Mouse (Mus musculus): ENCODE measurements at regions not wholly inside any gene's neighbourhood (a gene's known extent, or its start where the extent isn't known, plus 50 kb on each side); places are given as distances from the start of the nearest gene placed in this dataset.

DNA sequence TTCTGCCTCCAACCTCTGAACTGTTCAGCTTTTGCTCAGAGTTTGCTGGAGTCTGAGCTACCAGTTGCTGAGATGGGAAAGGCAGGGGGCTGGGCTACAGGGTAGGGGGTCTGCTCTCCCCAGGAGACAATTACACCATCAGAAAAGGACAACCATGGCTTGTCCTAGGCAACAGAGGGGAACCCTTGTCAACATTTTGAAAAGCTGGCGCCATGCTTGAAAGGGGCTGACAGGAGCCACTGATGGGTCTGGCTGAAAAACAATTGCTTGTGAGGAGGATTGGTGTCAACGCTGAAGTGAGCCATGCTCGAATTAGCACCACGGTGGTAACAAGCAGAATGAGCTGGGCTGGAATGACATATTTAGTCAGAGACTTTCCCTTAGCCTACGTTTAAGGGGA lies 502.8 kb downstream of the Ccdc171 start:
- DNase-seq (ENCODE audit: low spot score in 2 of 2), result no peak
- TF ChIP-seq CTCF (conservative IDR thresholded peaks at IDR 0.05), result no peak

GRCm38 (mm10) chr4:84030916-84031315 lies 505.6 kb downstream of the Ccdc171 start:
- H3K4me3 ChIP-seq, result no peak overlapping the region

More for the DNA sequence above, 502.8 kb downstream of the Ccdc171 start:
- Histone ChIP-seq H3K4me3 (no peak overlapping the region), H3K27ac (no peak overlapping the region)

GRCm38 (mm10) chr4:84032505-84032904 lies 507.2 kb downstream of the Ccdc171 start:
- DNase-seq (ENCODE audit: low spot score in 2 of 2), result no peak
- Histone ChIP-seq H3K27ac (no peak overlapping the region), H3K4me3 (no peak overlapping the region)
- no peak for TF ChIP-seq CTCF (conservative IDR thresholded peaks at IDR 0.05)

More at GRCm38 (mm10) chr4:84030916-84031315, 505.6 kb downstream of the Ccdc171 start:
- TF ChIP-seq CTCF (conservative IDR thresholded peaks at IDR 0.05), result no peak
- no peak for DNase-seq (ENCODE audit: low spot score in 2 of 2)
- no peak overlapping the region for H3K27ac ChIP-seq

- no peak for DNase-seq (ENCODE audit: low spot score in 2 of 2)
- Histone ChIP-seq H3K27ac (no peak overlapping the region), H3K4me3 (no peak overlapping the region)
- TF ChIP-seq CTCF (conservative IDR thresholded peaks at IDR 0.05), result no peak
These were observed 510.0 kb downstream of the Ccdc171 start for GRCm38 (mm10) chr4:84035347-84035746.

DNA sequence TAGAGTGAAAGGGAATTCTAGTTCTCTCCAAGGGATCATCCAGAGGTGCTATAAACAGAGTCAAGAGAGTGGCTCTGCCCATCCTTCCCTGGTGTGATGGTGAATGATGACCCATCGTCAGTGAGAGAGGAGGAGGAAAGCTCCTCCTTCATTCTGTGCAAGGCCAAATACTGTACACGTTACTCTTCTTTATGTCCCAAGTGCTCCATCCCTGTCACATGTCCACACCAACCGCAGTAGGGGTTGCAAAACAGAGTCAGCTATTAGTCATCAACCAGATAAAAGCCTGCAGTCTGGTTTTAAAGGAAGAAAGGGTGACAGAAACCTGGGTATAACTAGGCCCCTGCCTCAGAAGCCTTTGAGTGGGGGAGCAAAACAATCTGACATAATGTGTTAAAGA lies 512.2 kb downstream of the Ccdc171 start:
- no peak overlapping the region for H3K4me3 ChIP-seq
- no peak for TF ChIP-seq CTCF (conservative IDR thresholded peaks at IDR 0.05)
- DNase-seq (ENCODE audit: low spot score in 2 of 2), result no peak

GRCm38 (mm10) chr4:84050243-84050642 lies 524.9 kb downstream of the Ccdc171 start:
- no peak for DNase-seq (ENCODE audit: low spot score in 2 of 2)
- no peak overlapping the region for H3K4me3 ChIP-seq
- H3K27ac ChIP-seq, result no peak overlapping the region
- no peak for TF ChIP-seq CTCF (conservative IDR thresholded peaks at IDR 0.05)

More for the DNA sequence above, 512.2 kb downstream of the Ccdc171 start:
- H3K27ac ChIP-seq, result no peak overlapping the region

DNA sequence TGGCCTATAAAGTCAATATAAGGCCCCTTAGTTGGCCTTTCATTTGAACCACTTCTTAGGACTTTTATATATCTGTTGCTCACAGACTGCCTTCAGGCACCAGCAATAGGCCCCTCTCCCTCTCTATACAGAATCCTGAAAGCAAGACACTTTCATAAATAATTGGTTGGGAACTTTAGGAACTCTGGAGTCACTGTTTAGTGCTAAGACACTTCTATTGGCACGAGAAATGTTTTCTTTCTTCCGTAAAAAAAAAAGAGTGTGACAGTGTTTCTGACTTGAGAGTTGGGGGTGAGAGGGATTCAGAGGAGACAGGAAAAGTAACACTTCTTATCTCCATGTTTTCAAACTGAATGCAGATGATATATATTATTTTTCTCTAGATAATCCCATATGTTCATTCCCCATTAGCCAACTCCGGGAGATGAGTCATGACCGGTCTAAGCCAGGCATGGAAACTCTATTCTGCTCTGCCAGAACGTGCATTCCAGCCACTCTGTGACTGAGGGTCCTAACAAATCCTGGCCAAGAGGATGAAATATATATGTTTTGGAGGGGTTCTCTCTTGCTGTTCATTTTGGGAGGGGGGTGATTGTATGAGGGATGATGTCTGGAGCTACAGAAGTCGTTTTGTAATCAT lies 531.6 kb downstream of the Ccdc171 start:
- H3K27ac ChIP-seq, result no peak overlapping the region
- no peak for DNase-seq (ENCODE audit: low spot score in 2 of 2)
- H3K4me3 ChIP-seq, result no peak overlapping the region
- TF ChIP-seq CTCF (conservative IDR thresholded peaks at IDR 0.05), result no peak

DNA sequence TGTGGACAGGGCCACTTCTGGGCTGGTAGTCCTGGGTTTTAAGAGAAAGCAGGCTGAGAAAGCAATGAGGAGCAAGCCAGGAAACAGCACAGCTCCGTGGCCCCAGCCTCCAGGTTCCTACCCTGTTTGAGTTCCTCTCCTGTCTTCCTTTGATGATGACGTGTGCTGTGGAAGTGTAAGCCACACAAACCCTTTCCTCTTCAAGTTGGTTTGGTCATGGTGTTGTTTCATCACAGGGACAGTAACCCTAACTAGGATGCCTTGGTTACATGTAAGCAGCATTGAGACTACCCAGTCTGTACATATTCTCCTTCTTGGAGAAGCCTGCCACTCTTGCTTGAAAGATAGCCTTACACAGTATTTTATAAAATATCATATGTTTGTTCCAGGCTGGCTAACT lies 534.8 kb downstream of the Ccdc171 start:
- no peak overlapping the region for H3K4me3 ChIP-seq
- no peak for TF ChIP-seq CTCF (conservative IDR thresholded peaks at IDR 0.05)
- DNase-seq (ENCODE audit: low spot score in 2 of 2), result no peak
- H3K27ac ChIP-seq, result no peak overlapping the region

DNA sequence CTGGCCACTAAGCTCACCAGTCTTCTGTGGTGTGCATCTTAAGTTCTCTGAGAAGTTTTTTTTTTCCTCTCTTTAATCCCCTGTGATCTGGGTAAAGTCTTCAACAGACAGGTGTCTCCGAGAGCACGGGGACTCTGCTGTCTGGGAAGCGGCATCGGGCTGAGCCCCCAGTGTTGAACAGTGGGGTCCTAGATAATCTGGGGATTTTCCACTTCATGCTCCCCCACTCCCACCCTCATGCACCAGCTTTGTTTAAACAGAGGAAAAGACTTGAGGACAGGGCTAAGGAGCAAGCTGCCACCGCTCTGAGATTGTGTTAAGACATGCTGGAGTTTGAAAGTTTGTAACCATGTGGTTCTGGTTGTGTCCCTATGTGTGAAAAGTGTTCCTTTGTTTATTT lies 538.4 kb downstream of the Ccdc171 start:
- Histone ChIP-seq H3K27ac (no peak overlapping the region), H3K4me3 (no peak overlapping the region)
- TF ChIP-seq CTCF (conservative IDR thresholded peaks at IDR 0.05), result no peak
- DNase-seq (ENCODE audit: low spot score in 2 of 2), result no peak

GRCm38 (mm10) chr4:84064614-84065456 lies 539.5 kb downstream of the Ccdc171 start:
- H3K4me3 ChIP-seq, result no peak overlapping the region
- peak; percentile 34 to 88 for DNase-seq (ENCODE audit: low spot score in 2 of 2)
- H3K27ac ChIP-seq, result no peak overlapping the region
- TF ChIP-seq CTCF (conservative IDR thresholded peaks at IDR 0.05), result peak; percentile 98

- no peak for TF ChIP-seq CTCF (conservative IDR thresholded peaks at IDR 0.05)
- no peak for DNase-seq (ENCODE audit: low spot score in 2 of 2)
- H3K27ac ChIP-seq, result no peak overlapping the region
- H3K4me3 ChIP-seq, result no peak overlapping the region
These were observed 540.2 kb downstream of the Ccdc171 start for GRCm38 (mm10) chr4:84065457-84066124.

DNA sequence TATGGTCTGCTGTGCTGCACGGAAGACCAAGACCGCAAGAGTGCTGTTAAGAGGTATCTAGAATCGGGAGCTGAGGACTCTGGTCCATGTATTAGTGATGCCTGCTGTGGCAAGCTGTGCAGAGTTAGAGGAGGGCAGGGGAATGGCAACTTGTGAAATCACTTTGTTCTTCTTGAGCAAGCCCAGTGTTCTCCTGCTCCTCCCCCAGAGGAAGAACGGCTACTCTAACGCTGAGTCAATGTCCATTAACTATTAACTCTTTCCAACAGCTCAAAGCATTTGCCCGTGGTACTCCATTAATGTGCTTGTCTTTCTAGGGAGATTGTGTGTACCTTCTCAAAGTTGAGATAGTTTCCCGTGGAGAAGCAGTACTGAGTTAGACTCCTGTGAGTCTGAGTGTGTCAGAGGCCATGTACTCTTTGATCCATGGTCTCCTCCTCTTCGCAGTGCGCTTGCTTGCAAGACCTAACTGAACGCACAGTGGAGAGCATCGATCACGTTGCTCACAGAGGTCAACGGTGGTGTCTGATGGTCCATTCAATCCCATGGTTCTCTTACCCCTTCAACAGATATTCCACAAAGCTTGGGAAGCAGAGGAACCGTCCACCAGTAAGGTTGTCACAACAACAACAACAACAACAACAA lies 542.7 kb downstream of the Ccdc171 start:
- DNase-seq (ENCODE audit: low spot score in 2 of 2), result no peak
- Histone ChIP-seq H3K27ac (no peak overlapping the region), H3K4me3 (no peak overlapping the region)
- no peak for TF ChIP-seq CTCF (conservative IDR thresholded peaks at IDR 0.05)

Measured in layer of hippocampus, adult 2 months (tissue).